Mouse (Mus musculus) CH12.LX (cell line): ENCODE results near the gene Phf20.

ENCODE experiments used
- CTCF ChIP-seq, 2 experiments: IDR thresholded peaks in 1 of 2; conservative IDR thresholded peaks in 1 of 2; 2 replicates each; pipeline ENCODE4 v1.5.1; 2011 to 2012; ENCODE audit warnings: low read depth in 2 of 2, low read length in 2 of 2, improper control_type of control experiment in 1 of 2, inconsistent platforms in 1 of 2, mild to moderate bottlenecking in 1 of 2, moderate library complexity in 1 of 2
- EP300 ChIP-seq: IDR thresholded peaks from 2 replicates; pipeline ENCODE4 v1.6.1; 2011; ENCODE audit warnings: low read length, improper control_type of control experiment
- ETS1 ChIP-seq: conservative IDR thresholded peaks from 2 replicates; pipeline ENCODE4 v1.6.1; 2012; ENCODE audit warnings: low read depth, mild to moderate bottlenecking, inconsistent platforms, low read length, improper control_type of control experiment, moderate library complexity
- HCFC1 ChIP-seq: IDR thresholded peaks from 2 replicates; pipeline ENCODE4 v1.6.1; 2012; ENCODE audit warnings: low read depth, mild to moderate bottlenecking, inconsistent platforms, low read length, improper control_type of control experiment
- MAX ChIP-seq: IDR thresholded peaks from 2 replicates; pipeline ENCODE4 v1.6.1; 2011; ENCODE audit warnings: low read length, improper control_type of control experiment
- NELFE ChIP-seq: IDR thresholded peaks from 2 replicates; pipeline ENCODE4 v1.6.1; 2011; ENCODE audit warnings: low read depth, low read length, improper control_type of control experiment
- POLR2A ChIP-seq: IDR thresholded peaks from 2 replicates; pipeline ENCODE4 v1.6.1; 2011; ENCODE audit warnings: low read depth, mild to moderate bottlenecking, improper control_type of control experiment, low read length
- RCOR1 ChIP-seq: conservative IDR thresholded peaks from 2 replicates; pipeline ENCODE4 v1.6.1; 2012; ENCODE audit warnings: low read depth, mild to moderate bottlenecking, inconsistent platforms, low read length, improper control_type of control experiment
- SIN3A ChIP-seq: IDR thresholded peaks from 2 replicates; pipeline ENCODE4 v1.6.1; 2012; ENCODE audit warnings: low read length, improper control_type of control experiment, inconsistent platforms
- TCF12 ChIP-seq: IDR thresholded peaks from 2 replicates; pipeline ENCODE4 v1.6.1; 2014; ENCODE audit warnings: low read depth, mild to moderate bottlenecking, inconsistent platforms, low read length, improper control_type of control experiment
- ZC3H11A ChIP-seq: IDR thresholded peaks from 2 replicates; pipeline ENCODE4 v1.6.1; 2012; ENCODE audit warnings: low read depth, mild to moderate bottlenecking, inconsistent platforms, low read length, improper control_type of control experiment
- ZNF384 ChIP-seq: IDR thresholded peaks from 2 replicates; pipeline ENCODE4 v1.6.1; 2012; ENCODE audit warnings: low read depth, low read length, improper control_type of control experiment, inconsistent platforms

- no peak for TF ChIP-seq ZC3H11A
- no peak for TF ChIP-seq CTCF (conservative IDR thresholded peaks at IDR 0.05 in 1 of 2, IDR thresholded peaks at IDR 0.05 in 1 of 2; ENCODE audit: low read depth in 2 of 2, low read length in 2 of 2)
- no peak for TF ChIP-seq ZNF384
- TF ChIP-seq SIN3A = no peak
- TF ChIP-seq TCF12 = no peak
- TF ChIP-seq NELFE = no peak
- TF ChIP-seq HCFC1 = no peak
- TF ChIP-seq RCOR1 = no peak
- TF ChIP-seq POLR2A = no peak
- no peak for TF ChIP-seq MAX
- no peak for TF ChIP-seq EP300
- TF ChIP-seq ETS1 = no peak
Measured at GRCm38 (mm10) chr2:156229171-156229570, 32.9 kb downstream of the Phf20 start.
